Mouse (Mus musculus): ENCODE results near the gene Fpr3. TPM values are rescaled to one million over a fixed set of nuclear protein-coding genes. Genes with fewer than 3 reads are reported as not detected.
A peak's percentile ranks its signal among the peaks of the same experiment; 100 is the strongest.
"Not testable (repeated sequence)": the region's sequence is repeated elsewhere in the genome, so short reads cannot be mapped to it uniquely, and the experiment has no call there.

The Fpr3 gene
- total RNA-seq, 2 experiments from 2014 or later, result not detected

DNA sequence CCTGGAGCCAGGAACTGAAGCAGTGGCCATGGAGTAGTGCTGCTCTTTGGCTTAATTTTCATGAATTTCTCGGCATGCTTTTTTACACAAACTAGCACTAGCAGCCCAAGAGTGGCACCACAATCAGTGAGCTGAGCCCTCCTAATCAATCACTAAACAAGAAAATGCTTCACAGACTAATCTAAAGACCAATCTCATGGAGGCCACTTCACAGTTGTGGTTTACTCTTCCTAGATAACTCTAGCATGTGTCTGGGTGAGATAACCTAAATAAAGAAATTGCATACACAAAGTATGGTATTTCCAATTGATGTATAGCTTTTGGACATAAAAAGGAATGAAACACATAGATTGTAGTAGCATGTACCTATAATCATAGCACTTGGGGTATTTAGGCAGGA lies 8.3 kb upstream of the Fpr3 start:
- intact Hi-C loops (cut with DNase I), result no loop called here
- no peak for DNase-seq

DNA sequence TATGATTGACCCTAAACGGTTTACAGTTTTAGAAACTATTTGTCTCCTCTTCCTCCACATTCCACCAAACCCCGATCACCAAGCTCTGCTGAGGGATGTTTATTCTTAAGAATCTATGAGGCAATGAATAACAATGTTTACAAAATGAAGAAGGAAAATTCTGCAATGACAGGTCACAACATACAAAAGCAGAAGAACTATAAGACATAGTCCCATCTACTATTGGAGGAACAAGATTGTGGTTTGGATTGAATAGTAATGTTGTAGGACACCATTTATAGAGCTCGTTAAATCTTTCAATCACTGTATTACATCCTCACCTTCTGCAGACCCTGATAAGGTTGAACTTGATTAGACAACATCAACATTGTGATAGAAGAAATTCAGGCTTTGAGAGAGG lies 5.0 kb upstream of the Fpr3 start:
- intact Hi-C loops (cut with DNase I), result no loop called here
- DNase-seq, result no peak

DNA sequence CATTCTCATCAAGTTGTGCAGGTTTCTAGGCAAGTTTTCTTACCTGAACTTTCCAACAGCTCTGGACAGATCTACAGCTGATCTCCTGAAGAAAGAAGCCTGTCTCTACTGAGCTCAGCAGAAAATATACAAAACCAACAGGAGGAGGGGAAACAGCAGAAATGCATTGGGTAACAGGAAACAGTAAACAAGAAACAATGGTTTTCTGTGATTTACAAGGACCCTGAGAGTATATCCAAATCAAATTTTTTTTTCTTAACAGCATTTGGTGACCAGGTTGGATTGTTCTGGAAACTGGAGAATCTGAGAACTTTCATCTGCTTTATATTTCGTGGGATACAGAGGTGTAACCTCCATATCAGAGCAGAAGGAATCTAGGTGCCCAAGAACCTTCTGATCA lies 3.8 kb upstream of the Fpr3 start, which contains the start of gene Fpr1:
Gene Fpr1 (minus strand): TSS at position 101 of the 400 bp plus-strand sequence.
- no peak for DNase-seq
- intact Hi-C loops (cut with DNase I), result no loop called here

DNA sequence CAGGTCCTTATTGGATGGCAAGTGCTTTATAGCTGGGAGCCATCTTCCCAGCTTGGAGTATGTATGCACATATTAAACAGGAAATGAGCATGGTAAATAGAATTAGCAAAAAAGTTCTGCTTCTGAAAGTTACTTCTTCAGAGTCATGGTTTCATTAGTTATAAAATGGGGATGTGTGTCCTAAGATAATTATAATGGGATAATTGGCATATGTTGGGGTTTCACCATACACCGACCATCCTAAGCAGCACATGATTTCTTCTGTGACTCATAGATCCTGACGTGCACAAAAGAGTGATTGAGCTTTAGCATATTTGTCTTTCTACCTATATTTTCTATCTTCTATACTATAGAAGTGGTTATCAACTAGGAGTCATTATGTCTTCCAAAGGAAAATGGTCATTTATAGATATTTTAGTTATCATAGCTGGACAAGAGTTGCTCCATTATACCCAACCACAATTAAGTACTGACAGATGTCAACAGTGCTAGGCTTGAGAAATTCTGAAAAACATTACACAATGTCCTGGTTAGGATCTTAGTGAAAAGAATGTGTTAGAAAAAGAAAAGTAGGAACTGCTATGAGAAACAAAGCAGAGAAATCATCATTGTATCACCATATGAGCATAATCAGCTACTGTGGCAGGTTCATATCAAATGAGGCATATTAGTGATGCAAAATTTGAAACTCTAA lies 2.2 kb downstream of the Fpr3 start:
- intact Hi-C loops (cut with DNase I), result no loop called here

GRCm38 (mm10) chr17:17896039-17896438 lies 8.4 kb downstream of the Fpr3 start:
- peak; percentile 11 for DNase-seq
- intact Hi-C loops (cut with DNase I), result loop anchor here (5.0 kb wide), 1 partner anchor 129 kb away; no protein-coding TSS in a partner anchor

More for the DNA sequence above, 2.2 kb downstream of the Fpr3 start:
- DNase-seq, result no peak

- no peak for DNase-seq
- intact Hi-C loops (cut with DNase I), result loop anchor here (5.0 kb wide), 1 partner anchor 132 kb away; no protein-coding TSS in a partner anchor
These were observed 11.6 kb downstream of the Fpr3 start for GRCm38 (mm10) chr17:17899268-17899667.

DNA sequence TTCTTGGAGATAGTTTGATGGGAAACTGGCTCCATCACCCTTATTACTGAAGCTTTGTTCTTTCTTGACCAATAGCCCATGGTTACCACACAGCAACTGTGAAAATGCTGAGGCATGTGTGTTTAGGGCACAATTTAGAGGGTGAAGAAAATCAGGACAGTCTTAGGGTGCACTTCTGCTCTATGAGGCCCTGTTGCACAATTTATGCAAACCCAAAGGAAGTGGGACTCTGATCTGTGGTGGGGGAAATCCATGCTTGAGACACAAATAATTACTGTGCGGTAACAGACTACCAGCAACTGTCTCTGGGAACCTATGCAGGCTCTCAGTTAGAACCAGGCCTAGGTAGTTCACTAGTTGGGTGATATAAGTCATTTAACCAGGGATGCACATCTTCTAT lies 13.1 kb downstream of the Fpr3 start:
- intact Hi-C loops (cut with DNase I), result no loop called here

GRCm38 (mm10) chr17:17909636-17910421 lies 22.2 kb downstream of the Fpr3 start:
- peak; percentile 88 for DNase-seq

More for the DNA sequence above, 13.1 kb downstream of the Fpr3 start:
- DNase-seq, result no peak

DNA sequence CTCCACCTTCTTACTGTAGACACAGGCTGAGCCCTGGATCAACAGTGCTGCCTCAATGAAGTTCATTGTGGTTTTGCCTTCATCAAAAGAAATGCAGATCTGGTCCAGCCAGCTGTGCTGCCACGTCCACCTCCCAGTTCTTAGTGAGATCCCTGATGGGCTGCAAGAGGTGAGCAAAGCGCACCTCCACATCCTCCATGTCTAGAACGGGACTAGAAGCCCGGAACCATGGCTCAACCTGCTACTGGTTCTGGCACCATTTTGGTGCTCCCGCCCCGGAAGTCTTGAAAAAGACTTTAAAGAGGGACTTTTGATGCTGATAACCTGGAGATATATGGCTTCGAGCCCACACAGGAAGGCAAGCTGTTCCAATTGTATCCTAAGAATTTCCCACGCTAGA lies 25.0 kb downstream of the Fpr3 start:
- DNase-seq; intact Hi-C loops (cut with DNase I): not testable (repeated sequence)

More at GRCm38 (mm10) chr17:17909636-17910421, 22.2 kb downstream of the Fpr3 start:
- intact Hi-C loops (cut with DNase I), result no loop called here

DNA sequence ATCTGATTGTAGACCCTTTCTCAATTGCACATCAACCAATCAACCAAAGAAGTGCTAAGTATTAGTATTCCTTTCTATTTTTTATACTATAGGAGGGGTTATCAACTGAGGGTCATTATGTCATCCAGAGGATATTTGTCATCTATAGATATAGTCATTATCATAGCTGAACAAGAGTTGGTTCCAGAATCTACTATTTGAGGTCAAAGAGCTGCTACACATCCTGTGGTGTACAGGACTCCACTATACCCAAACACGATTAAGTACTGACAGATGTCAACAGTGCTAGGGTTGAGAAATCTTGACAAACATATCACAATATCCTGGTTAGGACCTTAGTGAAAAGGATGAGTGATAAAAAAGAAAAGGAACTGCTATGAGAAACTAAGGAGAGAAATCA lies 29.7 kb downstream of the Fpr3 start:
- no peak for DNase-seq
- intact Hi-C loops (cut with DNase I), result no loop called here

- no peak for DNase-seq
- intact Hi-C loops (cut with DNase I), result no loop called here
These were observed 30.1 kb downstream of the Fpr3 start for GRCm38 (mm10) chr17:17917782-17918181.

DNA sequence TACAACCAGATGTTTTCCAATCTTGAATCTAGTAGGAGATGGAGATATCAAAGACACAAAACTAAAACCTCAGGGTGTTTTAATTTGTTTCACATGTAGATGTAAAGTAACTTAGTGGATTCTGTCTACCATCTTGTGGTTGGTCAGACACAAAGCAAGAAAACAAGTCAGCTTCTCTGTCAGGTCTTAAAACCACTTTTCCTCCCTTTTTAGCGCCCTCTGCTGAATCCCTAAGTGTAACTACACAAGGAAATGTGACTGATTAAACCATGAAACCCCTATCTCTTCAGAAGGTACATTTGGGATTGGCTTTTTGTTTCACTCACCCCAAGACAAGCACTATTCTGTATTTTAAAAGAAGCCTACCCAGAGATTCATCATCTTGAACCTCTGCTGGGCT lies 85.8 kb downstream of the Fpr3 start:
- intact Hi-C loops (cut with DNase I), result no loop called here
- no peak for DNase-seq

- intact Hi-C loops (cut with DNase I); DNase-seq: not testable (repeated sequence)
These were observed 93.6 kb downstream of the Fpr3 start for GRCm38 (mm10) chr17:17981232-17981631.

GRCm38 (mm10) chr17:18004752-18005151 lies 117.1 kb downstream of the Fpr3 start:
- intact Hi-C loops (cut with DNase I), result no loop called here

More at GRCm38 (mm10) chr17:18004752-18005151, 117.1 kb downstream of the Fpr3 start:
- no peak for DNase-seq

Other genes starting within 250 kb of the Fpr3 start
- gene Vmn2r90, start 184.1 kb upstream of the Fpr3 start, total RNA-seq (2021), result under 1 TPM in 1 of 2 experiments, not detected in 1; 0.12 TPM
- 10 to 100 TPM; 87.5 to 99.7 TPM for gene Spaca6, start 60.7 kb upstream of the Fpr3 start, total RNA-seq (2021)
- gene Has1, start 32.6 kb upstream of the Fpr3 start, total RNA-seq (2021), result under 1 TPM in 1 of 2 experiments, not detected in 1; 0.20 TPM
- under 1 TPM; 0.26 to 0.28 TPM for gene Fpr1, start 3.9 kb upstream of the Fpr3 start, total RNA-seq (2021)
- under 1 TPM in 1 of 2 experiments, not detected in 1; 0.40 TPM for gene Fpr2, start within 50 bp of the Fpr3 start, total RNA-seq (2021)
- gene Fpr-rs4, start 133.9 kb downstream of the Fpr3 start, total RNA-seq (2021), result not detected
- under 1 TPM in 1 of 2 experiments, not detected in 1; 0.10 TPM for gene Vmn2r124, start 161.6 kb downstream of the Fpr3 start, total RNA-seq (2021)
- not detected for gene Vmn2r91, start 197.2 kb downstream of the Fpr3 start, total RNA-seq (2021)

All from left cerebral cortex, postnatal 4 days (tissue).